Mouse (Mus musculus) telencephalon, adult 2 months (tissue): Measurements from ENCODE around the gene Dnajc28.

ENCODE experiments used
- DNase-seq: peaks from one replicate; pipeline ENCODE4 v3.0.0-alpha.2; 2011; ENCODE audit warnings: low read depth, low spot score

Dnajc28 gene

DNA sequence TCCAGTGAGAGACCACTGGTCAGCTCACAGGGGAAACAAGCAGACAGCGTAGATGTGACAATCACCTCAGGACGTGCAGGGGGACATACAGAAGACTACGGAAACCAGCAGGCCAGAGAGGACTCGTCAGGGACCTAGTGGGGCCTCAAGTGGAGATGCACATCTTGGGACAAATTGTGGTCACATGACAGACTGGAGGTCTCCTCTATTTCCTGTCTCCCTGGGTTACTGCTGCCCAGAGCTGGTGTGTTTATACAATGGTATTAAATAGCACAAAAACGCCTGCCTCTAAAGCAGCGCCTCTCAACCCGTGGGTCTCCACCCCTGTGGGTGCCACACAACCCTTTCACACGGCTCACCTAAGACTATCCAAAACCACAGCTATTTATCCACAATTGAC, 26.7 kb downstream of the Dnajc28 start:
- DNase-seq: no peak

DNA sequence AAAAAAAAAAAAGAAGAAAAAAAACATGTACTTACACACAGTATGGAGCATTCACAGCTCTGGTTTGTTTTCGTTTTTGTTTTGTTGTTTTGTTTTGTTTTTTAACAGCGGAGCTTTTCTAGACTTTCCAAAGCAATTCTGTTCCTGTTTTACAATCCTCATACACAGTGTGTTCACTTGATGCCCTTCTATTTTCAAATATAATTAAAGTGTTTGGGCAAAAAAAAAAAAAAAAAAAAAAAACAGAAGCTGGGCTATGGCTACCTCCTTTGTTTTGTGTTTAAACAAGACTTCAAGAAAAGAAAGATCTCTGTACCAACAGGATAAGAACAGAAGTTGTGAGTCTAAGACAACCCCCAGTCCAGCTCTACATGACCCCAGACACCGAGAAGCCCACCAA, 30.1 kb downstream of the Dnajc28 start:
- DNase-seq: no peak

DNA sequence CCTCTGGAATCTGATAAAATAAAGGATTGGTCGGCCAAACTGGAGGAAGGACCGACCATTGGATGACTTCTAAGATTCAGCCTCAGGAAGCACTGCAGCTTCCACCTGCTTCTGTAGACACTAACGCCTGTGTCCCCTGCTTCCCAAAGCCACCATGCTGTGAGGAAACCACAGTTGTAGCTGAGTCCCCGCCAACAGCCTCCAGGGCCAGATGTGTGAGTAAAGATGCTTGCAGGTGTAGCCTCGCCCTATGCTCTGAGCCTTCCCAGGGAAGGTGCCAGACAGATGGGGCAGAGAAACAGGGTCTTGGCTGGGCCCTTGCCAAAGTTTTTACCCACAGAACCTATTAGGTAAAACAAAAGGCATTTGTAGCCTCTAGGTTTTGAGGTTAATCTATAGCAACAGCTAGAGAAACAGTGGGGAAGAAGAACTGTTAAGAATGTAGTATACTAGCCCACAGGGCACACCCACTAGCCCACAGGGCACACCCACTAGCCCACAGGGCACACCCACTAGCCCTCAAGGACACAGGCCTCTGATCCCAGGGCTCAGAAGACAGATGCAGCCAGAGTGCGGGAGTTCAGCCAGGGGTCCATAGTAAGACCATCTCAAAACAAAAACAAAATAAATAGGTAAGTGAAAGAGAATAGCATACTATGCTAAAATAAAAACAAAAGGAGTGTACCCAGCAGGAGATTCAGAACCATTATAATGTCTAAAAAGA, 30.9 kb downstream of the Dnajc28 start:
- DNase-seq: no peak

DNA sequence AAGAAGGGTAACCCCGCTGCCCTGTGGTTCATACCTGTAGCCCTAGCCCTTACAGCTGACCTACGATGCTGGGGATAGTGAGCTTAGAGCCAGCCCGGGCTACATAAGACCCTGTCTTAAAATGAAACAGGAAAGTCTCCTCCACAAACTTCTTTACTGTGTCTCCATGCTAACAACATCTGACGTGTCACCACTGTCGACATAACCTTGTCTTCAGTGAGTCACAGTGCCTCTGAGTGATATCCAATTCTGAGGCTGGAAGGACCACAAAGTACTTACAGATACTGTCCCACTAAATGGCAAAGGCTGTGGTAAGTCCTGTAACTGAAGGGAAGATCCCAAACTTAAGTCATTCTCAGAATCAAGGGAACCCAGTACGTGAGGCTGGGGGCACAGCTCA, 32.6 kb downstream of the Dnajc28 start:
- no peak for DNase-seq

DNA sequence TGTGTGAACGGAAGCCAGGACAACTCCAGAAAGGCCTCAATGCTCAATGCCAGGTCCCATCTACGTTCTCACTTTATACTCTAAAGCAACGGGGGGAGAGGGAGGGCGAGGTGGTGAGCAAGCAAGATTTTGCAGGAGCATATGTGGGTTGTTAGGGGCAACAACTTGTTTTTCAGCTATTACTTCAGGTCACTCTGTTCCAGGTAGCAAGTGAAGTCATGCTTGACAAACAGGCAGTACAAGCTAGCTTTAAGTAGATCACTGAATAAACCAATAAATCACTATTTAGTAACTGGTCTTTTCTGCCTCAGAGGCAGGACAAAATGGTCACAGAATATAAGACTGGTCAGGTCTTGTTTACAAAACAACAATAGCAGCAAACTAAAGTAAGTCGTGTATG, 33.2 kb downstream of the Dnajc28 start:
- no peak for DNase-seq

DNA sequence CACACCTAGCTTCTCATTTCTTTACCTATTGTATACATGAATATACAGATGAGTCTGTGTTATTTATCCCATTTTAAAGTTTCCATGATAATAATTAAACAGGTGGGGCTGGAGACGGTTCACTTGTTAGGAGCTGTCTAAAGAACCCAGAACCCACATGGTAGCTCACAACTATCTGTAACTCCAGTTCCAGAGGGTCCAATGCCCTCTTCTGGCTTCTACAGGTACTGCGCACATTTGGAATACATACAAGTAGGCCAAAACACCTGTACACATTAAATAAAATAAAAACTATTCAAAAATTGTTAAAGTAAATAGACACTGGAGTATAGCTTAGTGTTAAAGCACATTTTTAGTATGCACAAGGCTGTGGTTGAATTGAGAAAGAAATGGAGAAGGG, 36.5 kb downstream of the Dnajc28 start:
- no peak for DNase-seq

DNA sequence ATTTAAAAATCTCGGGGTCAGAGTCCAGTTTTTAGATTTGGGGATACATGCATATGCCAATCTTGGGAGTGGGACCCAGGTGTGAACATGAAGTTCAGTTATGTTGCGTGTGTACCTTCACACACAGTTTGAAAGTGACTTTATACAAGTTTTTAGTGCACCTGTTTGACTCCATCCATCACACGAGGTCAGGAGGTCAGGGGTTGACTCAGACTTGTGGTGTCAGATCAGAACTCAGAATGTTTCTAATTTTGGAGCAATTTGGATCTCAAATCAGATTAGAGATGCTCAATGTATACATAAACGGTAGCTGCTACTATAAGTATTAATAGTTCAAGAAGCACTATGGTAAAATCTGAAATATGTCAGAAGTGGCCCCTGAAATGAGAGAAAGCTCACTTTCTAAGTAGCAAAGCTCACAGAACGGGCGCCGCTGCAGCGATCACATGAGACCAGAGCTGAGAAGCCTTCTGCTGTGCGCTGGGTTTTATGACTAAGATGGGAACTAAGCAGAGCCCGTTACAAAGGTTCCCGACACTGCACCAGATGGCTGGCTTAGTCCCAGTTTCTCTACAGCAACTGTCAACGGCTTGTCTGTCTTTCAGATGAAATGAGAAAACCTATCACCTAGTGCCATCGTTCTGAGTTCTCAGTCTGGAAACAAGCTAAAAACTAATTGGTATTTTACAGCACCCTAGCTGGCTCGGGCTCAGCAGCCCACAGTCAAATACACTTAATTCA, 39.7 kb downstream of the Dnajc28 start:
- peak; percentile 46 for DNase-seq

DNA sequence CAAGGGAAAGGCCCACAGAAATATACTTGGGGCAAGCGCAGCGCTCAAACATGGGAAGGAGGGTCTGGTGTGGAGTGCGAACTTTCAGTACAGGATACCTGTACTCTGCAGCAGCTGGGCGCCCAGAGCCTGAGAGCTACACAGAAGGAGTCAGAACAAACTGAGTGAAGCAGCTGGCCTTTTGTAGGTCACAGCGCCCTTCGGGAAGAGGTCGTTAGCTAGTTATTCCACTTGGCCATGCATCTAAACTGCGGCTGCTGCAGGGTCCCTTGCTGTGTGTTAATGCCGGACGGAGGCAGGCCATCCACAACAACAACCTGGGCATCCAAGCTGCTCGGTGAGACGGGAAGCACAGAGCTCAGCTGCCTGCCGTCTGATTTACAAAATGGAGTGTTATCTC, 43.7 kb downstream of the Dnajc28 start:
- no peak for DNase-seq

DNA sequence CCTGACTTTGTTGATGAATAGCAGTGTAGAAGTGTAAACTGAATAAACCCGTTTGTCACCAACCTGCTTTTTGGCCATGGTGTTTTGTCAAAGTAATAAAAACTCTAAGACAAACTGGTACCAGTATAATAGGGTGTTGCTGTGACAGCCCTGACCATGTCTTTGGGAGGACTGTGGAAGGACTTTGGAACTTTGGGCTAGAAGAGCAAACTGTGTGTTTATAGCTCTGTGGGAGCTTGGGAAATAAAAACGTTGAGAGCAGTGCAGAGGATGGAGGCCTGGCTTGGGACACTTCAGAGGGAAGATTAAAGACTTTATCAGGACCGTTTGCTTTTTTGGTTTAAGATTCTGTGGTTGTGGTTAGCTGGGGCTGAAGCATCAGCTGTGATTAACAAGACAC, 47.7 kb downstream of the Dnajc28 start:
- no peak for DNase-seq

DNA sequence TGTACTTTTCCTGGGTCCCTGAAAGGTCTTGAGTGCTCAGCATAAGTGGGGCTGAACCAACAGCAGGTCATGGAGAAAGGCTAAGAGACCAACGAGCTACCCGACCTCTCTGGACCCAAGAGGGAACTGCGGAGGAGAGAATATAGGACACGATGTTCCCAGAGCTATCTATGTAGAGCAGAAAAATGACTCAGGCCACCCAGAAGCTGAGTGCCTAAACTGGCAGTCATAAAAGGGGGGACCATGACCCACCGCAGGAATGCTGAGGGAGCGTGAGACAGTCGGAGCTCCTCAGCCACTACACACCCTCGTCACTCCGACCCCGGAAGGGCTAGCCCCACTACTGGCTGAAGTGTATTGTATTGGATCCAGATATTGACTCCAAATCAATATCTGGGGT, 49.9 kb downstream of the Dnajc28 start:
- DNase-seq: no peak

DNA sequence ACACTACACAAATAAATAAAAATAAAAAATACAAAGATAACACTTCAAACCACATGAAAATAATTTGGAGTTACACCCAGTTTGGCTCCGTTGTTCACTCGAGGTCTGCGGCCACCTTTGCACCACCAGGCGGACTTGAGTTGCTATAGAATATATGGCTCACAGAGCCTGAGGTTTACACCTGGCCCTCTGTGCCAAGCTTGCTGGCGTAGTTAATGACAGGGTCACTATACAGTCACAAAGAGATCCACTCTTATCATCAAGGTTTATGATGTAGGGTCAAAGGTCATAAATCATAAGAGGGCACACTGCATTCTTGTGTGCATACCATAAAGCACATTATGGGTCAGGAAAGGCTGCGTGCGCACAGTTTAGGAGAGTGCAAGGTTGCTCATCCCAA, 52.8 kb downstream of the Dnajc28 start:
- no peak for DNase-seq

DNA sequence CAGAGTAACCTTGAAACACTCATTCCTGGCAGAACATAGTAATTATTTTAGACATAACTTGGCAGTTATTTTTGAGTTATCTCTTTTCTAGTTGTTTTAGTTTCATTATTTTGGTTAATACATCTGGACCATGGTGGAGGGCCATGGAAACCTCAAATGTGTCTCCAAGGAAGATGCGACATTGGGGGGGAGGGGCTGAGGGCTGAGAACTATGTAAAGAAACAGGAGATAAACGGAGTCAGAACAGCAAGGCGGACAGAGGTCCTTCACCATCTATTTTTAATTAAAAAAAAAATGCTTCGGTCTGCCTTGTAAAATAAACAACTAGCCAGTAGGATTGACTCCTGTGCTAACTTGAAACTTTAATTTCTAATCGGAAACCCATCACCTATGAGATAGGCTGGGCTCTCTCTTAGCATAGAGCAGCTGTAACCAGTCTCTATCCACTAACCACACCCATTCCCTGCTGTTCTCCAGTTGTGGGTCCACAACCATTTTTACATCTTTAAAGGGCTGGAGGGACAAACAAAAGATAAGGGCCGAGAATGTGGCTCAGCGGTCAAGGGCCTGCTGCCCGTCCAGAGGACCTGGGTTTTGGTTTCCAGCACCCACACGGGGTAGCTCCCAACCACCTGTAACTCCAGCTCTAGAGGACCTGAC, 53.4 kb downstream of the Dnajc28 start:
- no peak for DNase-seq

DNA sequence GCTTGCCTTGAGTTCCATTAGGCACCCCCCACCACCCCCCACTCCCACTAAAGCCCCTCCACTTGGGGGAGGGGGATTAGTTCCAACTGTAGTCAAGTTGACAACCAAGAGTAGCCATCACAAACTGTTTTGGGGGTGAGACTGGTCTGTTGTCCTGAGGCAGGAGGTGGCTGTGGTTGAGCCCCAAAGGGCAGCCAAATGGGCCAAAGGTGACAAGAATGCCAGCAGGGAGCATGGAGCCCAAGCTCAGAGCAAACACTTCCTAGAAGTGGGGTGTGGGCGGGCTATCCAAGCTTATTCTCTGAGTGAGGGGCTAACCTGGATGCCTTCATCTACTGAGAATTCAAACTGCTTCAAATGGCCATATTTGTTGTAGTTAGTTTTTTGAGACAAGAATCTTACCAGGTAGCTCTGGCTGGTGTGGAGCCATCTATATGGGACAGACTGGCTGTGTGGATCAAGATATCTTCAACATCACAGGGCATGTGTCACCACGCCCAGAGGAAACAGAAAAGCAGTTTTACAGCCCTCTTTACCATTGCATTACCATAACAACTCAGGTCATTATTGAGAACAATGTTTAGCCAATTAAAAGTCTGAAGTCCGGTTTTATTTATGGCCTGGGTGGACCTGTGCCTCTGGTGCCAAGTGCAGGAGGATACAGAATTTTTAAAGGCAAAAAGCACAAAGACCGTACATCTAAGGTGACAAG, 54.1 kb downstream of the Dnajc28 start:
- no peak for DNase-seq
